Mouse (Mus musculus) stomach, postnatal 0 days (tissue): ENCODE results near the gene Dach1. TPM values are rescaled to one million over a fixed set of nuclear protein-coding genes. Genes with fewer than 3 reads are reported as not detected.

Experiments
- ATAC-seq: fragments of 200-750 bp; cut with Nextera tagmentation; 2 replicates; pipeline ENCODE4 v1.8.0; 2017; ENCODE audit not compliant: low FRiP score, low TSS enrichment
- DNase-seq: peaks from one replicate; pipeline ENCODE4 v3.0.0-alpha.2; 2016; ENCODE audit warnings: low spot score
- H3K27ac ChIP-seq: fragments of 300-500 bp; sonication (generic); replicated peaks from 2 replicates; pipeline ENCODE4 v1.5.1; 2014; ENCODE audit warnings: mild to moderate bottlenecking, control low read depth
- H3K27me3 ChIP-seq: fragments of 300-500 bp; sonication (generic); 2 replicates; pipeline ENCODE4 v1.6.1; 2014; ENCODE audit warnings: low read length; ENCODE audit not compliant: control insufficient read depth, insufficient read depth
- H3K36me3 ChIP-seq: fragments of 300-500 bp; sonication (generic); 2 replicates; pipeline ENCODE4 v1.6.1; 2014; ENCODE audit warnings: low read length, mixed read lengths; ENCODE audit not compliant: control insufficient read depth, insufficient read depth
- H3K4me1 ChIP-seq: fragments of 300-500 bp; sonication (generic); replicated peaks from 2 replicates; pipeline ENCODE4 v1.6.1; 2014; ENCODE audit warnings: antibody characterized with exemption; ENCODE audit not compliant: control insufficient read depth, insufficient read depth
- H3K4me2 ChIP-seq: fragments of 300-500 bp; sonication (generic); replicated peaks from 2 replicates; pipeline ENCODE4 v1.6.1; 2014; ENCODE audit warnings: low read depth, mild to moderate bottlenecking, control low read depth, moderate library complexity
- H3K4me3 ChIP-seq: fragments of 300-500 bp; sonication (generic); 2 replicates; pipeline ENCODE4 v1.5.1; 2014; ENCODE audit warnings: low read depth, low read length, control low read depth
- H3K9ac ChIP-seq: fragments of 300-500 bp; sonication (generic); 2 replicates; pipeline ENCODE4 v1.6.1; 2014; ENCODE audit warnings: mild to moderate bottlenecking, low read length, control low read depth, mixed read lengths
- H3K9me3 ChIP-seq: fragments of 300-500 bp; sonication (generic); 2 replicates; pipeline ENCODE4 v1.6.1; 2016; ENCODE audit warnings: low read length; ENCODE audit not compliant: control insufficient read depth
- CTCF ChIP-seq: IDR thresholded peaks from 2 replicates; pipeline ENCODE4 v1.5.1; 2016; ENCODE audit warnings: antibody characterized with exemption, low read depth, mild to moderate bottlenecking, moderate library complexity
- EP300 ChIP-seq: optimal IDR thresholded peaks from 2 replicates; pipeline ENCODE3; 2016; ENCODE audit warnings: antibody characterized with exemption
- WGBS: fragments of 180-500 bp; shearing (Covaris S2); extraction: QIAGEN DNeasy Blood & Tissue Kit; methylation state at CpG from one replicate; pipeline ENCODE4 v1.1.7; 2014; 5-methylcytosine and 5-hydroxymethylcytosine counted together
- polyA plus RNA-seq: library from polyadenylated mRNA; unstranded; fragments of >200 nt; fragmentation: Nextera tagmentation; extraction: Ambion mirVana; gene quantifications from 2 replicates; pipeline ENCODE4 v1.2.1, GENCODE M21; 2015

Dach1 gene
- polyA plus RNA-seq, 1 experiment from 2014 or later: 2.3 TPM

DNA sequence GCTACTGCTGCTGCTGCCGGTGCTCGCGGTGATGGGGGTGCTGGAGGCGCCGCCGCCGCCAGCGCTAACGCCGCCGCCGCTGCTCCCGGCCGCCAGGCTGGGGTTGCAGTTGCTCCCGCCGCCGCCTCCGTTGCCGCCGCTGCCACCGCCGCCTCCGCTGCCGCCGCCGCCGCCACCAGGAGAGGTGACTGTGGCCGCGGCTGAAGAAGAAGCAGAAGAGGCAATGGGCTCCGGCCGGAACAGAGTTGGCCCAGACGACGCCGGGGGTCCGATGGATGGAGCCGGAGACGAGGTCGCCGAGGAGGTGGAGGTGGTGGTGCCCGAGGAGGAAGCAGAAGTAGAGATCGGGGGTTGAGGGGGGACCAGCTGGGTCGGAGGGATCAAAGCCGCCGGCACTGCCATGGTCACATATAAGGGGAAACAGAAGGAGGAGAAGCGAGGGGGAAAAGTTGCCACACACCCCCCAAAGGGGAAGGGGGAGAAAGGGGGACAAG, 610 bp downstream of the Dach1 start:
- no peaks in the 10 kb centered on the region for H3K9me3 ChIP-seq
- peak overlapping the region; percentile 92 for H3K4me2 ChIP-seq
- H3K4me3 ChIP-seq: peak overlapping the region; percentile 69
- DNase-seq (peak; percentile 59), ATAC-seq (no peak)
- no peaks in the 10 kb centered on the region for H3K4me1 ChIP-seq
- H3K27ac ChIP-seq: peak overlapping the region; percentile 67
- H3K9ac ChIP-seq: peak overlapping the region; percentile 67
- TF ChIP-seq CTCF: no peak
- no peak for TF ChIP-seq EP300
- H3K36me3 ChIP-seq: no peaks in the 10 kb centered on the region
- WGBS: under 1% methylated on average over 41 of the region's 45 CpGs
- H3K27me3 ChIP-seq: no peaks in the 10 kb centered on the region

DNA sequence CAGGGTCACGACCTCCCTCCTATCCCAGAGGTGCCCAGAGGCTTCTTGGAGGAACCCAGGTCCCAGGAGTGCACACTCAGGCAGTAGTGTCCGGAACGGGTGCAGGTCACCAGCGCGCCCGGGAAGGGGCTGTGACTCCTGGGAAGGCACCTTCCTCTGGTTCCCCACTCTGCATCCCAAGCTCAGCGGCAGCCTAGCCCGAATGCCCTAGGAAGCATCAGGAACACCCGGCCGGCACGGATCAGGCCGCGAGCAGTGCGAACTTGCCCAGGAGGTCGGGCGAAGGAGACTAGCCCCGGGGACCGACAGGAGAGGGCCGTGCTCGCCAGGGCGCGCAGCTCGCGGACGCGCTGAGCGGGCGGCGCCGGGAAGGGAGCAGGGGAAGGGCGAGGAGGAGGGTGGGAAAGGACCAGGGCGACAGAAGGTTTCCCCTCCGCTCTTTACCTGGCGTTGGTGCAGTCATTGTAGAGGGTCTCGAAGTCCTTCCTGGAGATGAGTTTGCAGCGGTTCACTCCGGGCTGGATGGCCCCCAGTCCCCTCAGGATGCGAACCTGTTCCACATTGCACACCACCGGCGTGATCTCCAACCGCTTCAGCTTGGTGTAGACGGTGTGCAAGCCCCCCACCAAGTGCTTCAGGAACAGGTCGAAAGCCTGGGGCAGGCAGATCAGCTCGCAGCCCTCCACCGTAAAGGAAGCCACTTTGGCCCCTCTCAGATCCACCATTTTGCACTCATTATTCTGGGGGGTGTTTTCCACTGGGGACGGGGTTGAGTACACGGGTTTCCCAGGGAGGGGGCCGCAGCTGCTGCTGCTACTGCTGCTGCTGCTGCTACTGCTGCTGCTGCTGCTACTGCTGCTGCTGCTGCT, 1.3 kb downstream of the Dach1 start:
- no peaks in the 10 kb centered on the region for H3K9me3 ChIP-seq
- WGBS: under 1% methylated on average over 43 of the region's 48 CpGs
- H3K4me3 ChIP-seq: peak overlapping the region; percentile 69
- peak overlapping the region; percentile 67 for H3K9ac ChIP-seq
- H3K27me3 ChIP-seq: no peaks in the 10 kb centered on the region
- TF ChIP-seq EP300 (no peak), CTCF (no peak)
- DNase-seq: peak; percentile 50
- no peaks in the 10 kb centered on the region for H3K36me3 ChIP-seq
- peak; percentile 67 for ATAC-seq
- H3K4me1 ChIP-seq: no peaks in the 10 kb centered on the region
- H3K4me2 ChIP-seq: peak overlapping the region; percentile 92
- peak overlapping the region; percentile 67 for H3K27ac ChIP-seq

DNA sequence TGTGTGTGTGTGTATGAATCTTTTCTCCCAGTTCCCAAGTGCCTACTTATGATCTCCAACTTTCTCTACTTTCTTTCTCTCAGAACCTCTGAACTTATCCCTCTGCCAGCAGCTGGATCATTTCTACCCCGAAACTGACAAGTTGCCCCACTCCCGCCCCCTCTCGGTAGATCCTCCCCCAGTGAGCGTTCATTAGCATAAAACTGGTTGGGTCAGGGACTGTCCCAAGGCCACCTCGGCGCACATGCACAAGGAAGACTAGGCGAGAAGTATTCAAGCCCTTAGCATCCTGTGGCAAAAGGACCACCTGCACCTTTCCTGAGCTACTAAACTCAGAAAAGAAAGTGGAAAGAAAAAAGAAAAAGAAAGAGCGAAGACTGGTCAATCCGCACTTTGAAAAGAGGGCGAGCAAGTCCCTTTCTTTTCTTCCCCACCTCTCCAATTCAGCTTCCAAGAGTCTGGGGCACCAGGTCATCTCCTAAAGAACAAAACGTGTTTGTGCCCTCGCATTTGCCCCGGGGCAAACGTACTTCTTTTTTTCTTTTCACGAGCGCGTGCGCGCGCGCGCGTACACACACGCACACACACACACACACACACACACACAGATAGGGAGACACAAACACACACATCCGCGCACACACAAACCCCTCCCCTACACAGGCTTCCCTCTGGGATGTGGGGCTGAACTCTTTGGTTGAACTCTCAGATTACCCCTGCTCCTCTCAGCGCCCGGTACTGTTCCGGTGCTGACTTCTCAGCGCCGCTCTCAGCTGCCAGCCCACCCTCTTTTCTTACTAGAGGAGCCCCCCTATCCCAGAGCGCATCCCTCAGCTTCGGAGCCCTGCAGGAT, 2.2 kb downstream of the Dach1 start:
- WGBS: 1% methylated on average over 33 of the region's 33 CpGs
- H3K9ac ChIP-seq: peak overlapping the region; percentile 67
- DNase-seq (peak; percentile 38), ATAC-seq (peak; percentile 45; the same call in 1 of the 2 replicates)
- peak overlapping the region; percentile 69 for H3K4me3 ChIP-seq
- H3K9me3 ChIP-seq: no peaks in the 10 kb centered on the region
- peak overlapping the region; percentile 67 for H3K27ac ChIP-seq
- H3K4me2 ChIP-seq: peak overlapping the region; percentile 92
- H3K36me3 ChIP-seq: no peaks in the 10 kb centered on the region
- TF ChIP-seq CTCF: peak; percentile 51
- TF ChIP-seq EP300: no peak
- no peaks in the 10 kb centered on the region for H3K4me1 ChIP-seq
- no peaks in the 10 kb centered on the region for H3K27me3 ChIP-seq

DNA sequence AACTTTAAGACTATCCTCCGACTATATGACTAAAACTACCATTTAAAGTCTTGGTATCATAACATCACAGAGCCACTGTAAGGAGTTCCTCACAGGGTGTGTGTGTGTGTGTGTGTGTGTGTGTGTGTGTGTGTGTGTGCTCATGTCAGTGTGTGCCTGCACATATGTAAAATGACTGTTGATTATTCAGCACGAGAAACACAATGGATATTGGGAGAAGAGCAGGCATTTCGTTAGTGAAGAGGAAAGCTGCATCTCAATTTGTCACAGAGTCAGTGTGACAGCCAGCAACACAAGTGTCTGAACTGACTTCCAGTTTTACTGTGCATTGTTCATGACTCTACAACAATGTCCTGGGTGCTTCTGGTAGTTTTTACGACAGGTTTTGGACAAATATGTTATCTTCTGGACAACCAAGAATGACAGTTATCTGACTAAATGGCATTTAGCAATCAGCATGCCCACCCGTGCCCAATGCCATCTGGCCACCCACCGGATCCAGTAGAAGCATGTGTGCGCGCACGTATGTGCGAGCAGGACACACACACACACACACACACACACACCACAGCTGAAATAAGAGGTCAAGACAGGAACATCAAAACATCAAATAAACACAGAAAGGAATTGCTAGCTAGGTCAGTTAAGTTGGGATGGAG, 3.1 kb downstream of the Dach1 start:
- Histone ChIP-seq H3K9ac (no peak overlapping the region), H3K4me1 (no peaks in the 10 kb centered on the region), H3K4me2 (peak overlapping the region; percentile 92), H3K9me3 (no peaks in the 10 kb centered on the region), H3K27me3 (no peaks in the 10 kb centered on the region), H3K36me3 (no peaks in the 10 kb centered on the region), H3K4me3 (peak overlapping the region; percentile 69), H3K27ac (no peak overlapping the region)
- TF ChIP-seq CTCF: no peak
- TF ChIP-seq EP300: no peak
- ATAC-seq (no peak), DNase-seq (no peak)
- WGBS: 63% methylated on average over 10 of the region's 10 CpGs

DNA sequence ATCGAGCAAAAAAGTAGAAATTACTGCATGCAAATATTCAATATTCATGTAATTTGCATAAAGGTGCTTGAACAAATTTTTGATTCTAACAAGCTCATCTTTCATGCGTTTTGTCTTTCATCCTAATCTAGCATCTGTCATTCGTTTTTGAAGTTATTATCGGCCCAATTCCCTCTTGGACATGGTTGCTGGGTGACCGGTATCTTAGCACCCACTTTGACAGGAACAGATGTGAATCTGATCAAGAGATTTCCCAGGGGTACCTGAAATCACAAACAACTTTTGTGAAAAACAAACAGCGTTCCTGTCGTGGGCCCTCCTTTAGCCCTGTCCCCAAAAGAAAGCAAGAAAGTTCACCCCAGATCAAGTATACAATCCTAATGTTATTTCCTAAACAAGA, 12.8 kb downstream of the Dach1 start:
- H3K4me2 ChIP-seq: no peak overlapping the region
- H3K9ac ChIP-seq: no peak overlapping the region
- no peaks in the 10 kb centered on the region for H3K9me3 ChIP-seq
- H3K4me1 ChIP-seq: no peaks in the 10 kb centered on the region
- WGBS: 71% methylated on average over 7 of the region's 7 CpGs
- no peaks in the 10 kb centered on the region for H3K27me3 ChIP-seq
- ATAC-seq (no peak), DNase-seq (no peak)
- no peak overlapping the region for H3K27ac ChIP-seq
- H3K4me3 ChIP-seq: no peak overlapping the region
- H3K36me3 ChIP-seq: no peaks in the 10 kb centered on the region
- TF ChIP-seq EP300: no peak
- no peak for TF ChIP-seq CTCF
